Mouse (Mus musculus) ES-Bruce4 (cell line): ENCODE data around the gene Il27ra. TPM values are rescaled to one million over a fixed set of nuclear protein-coding genes. Genes with fewer than 3 reads are reported as not detected.

ENCODE experiments used
- H3K27ac ChIP-seq: 2 replicates; pipeline ENCODE4 v1.5.1; 2012; ENCODE audit warnings: low read length, inconsistent platforms; ENCODE audit not compliant: insufficient read depth
- H3K27me3 ChIP-seq: 2 replicates; pipeline ENCODE4 v1.6.1; 2012; ENCODE audit warnings: mild to moderate bottlenecking, low read length, inconsistent platforms; ENCODE audit not compliant: control insufficient read depth, poor library complexity, insufficient read depth, severe bottlenecking
- H3K36me3 ChIP-seq: 2 replicates; pipeline ENCODE4 v1.6.1; 2012; ENCODE audit warnings: inconsistent platforms, mild to moderate bottlenecking, low read length, moderate library complexity; ENCODE audit not compliant: control insufficient read depth, poor library complexity, insufficient read depth, severe bottlenecking
- H3K4me1 ChIP-seq: one replicate; pipeline ENCODE4 v1.8.1; 2011; ENCODE audit warnings: low read length; ENCODE audit not compliant: control insufficient read depth, insufficient read depth
- H3K4me3 ChIP-seq: 2 replicates; pipeline ENCODE4 v1.5.1; 2011; ENCODE audit warnings: low read depth, mild to moderate bottlenecking, low read length
- H3K9ac ChIP-seq: 2 replicates; pipeline ENCODE4 v1.6.1; 2012; ENCODE audit warnings: low read depth, mild to moderate bottlenecking, inconsistent platforms; ENCODE audit not compliant: poor library complexity, severe bottlenecking
- H3K9me3 ChIP-seq: replicated peaks from 2 replicates; pipeline ENCODE4 v1.6.1; 2012; ENCODE audit warnings: mild to moderate bottlenecking, low read length, inconsistent platforms; ENCODE audit not compliant: control insufficient read depth, poor library complexity, insufficient read depth, severe bottlenecking
- CTCF ChIP-seq: IDR thresholded peaks from one replicate; pipeline ENCODE4 v1.8.1; 2011; ENCODE audit warnings: low read depth, low read length
- EP300 ChIP-seq: IDR thresholded peaks from 2 replicates; pipeline ENCODE4 v1.6.1; 2011; ENCODE audit warnings: low read depth, low read length; ENCODE audit not compliant: insufficient read depth
- POLR2A ChIP-seq: IDR thresholded peaks from one replicate; pipeline ENCODE4 v1.8.1; 2011; ENCODE audit warnings: low read length; ENCODE audit not compliant: insufficient read depth
- polyA plus RNA-seq: library from polyadenylated mRNA; stranded (reverse); fragments of >200 nt; gene quantifications from 2 replicates; pipeline ENCODE4 v1.2.4, GENCODE M21; 2011; ENCODE audit warnings: low read depth; ENCODE audit not compliant: missing spikeins, insufficient read depth, insufficient read length

Il27ra gene
- polyA plus RNA-seq, 1 experiment: 0.61 TPM

GRCm38 (mm10) chr8:84067911-84068310, 25.5 kb upstream of the Il27ra start:
- Histone ChIP-seq H3K9ac (peak overlapping the region; percentile 14), H3K27ac (no peak overlapping the region), H3K9me3 (no peaks in the 10 kb centered on the region), H3K36me3 (no peaks in the 10 kb centered on the region), H3K4me1 (peaks cover 7% of the 10 kb centered on the region), H3K27me3 (no peaks in the 10 kb centered on the region), H3K4me3 (no peak overlapping the region)
- TF ChIP-seq EP300: no peak

GRCm38 (mm10) chr8:84067047-84067573, 24.7 kb upstream of the Il27ra start:
- H3K27ac ChIP-seq: no peak overlapping the region
- TF ChIP-seq POLR2A: peak; percentile 57
- no peak for TF ChIP-seq CTCF
- peaks cover 7% of the 10 kb centered on the region for H3K4me1 ChIP-seq
- no peaks in the 10 kb centered on the region for H3K27me3 ChIP-seq
- H3K9ac ChIP-seq: peak overlapping the region; percentile 79
- H3K9me3 ChIP-seq: no peaks in the 10 kb centered on the region
- no peaks in the 10 kb centered on the region for H3K36me3 ChIP-seq
- peak overlapping the region; percentile 54 for H3K4me3 ChIP-seq

- Histone ChIP-seq H3K36me3 (no peaks in the 10 kb centered on the region), H3K27me3 (no peaks in the 10 kb centered on the region), H3K9ac (peak within 1 kb of the TSS; percentile 80), H3K4me3 (peak within 1 kb of the TSS; percentile 74), H3K9me3 (no peaks in the 10 kb centered on the region), H3K4me1 (peaks cover 7% of the 10 kb centered on the region), H3K27ac (peak within 1 kb of the TSS; percentile 2; the same call in 1 of the 2 replicates)
- TF ChIP-seq CTCF (no peak), EP300 (no peak), POLR2A (no peak)
Measured at GRCm38 (mm10) chr8:84066291-84066930, 24.0 kb upstream of the Il27ra start, which contains the start of gene Rfx1. Rfx1 (plus strand) TSS chr8:84066834.

- H3K9me3 ChIP-seq: no peaks in the 10 kb centered on the region
- TF ChIP-seq CTCF: no peak
- TF ChIP-seq EP300: no peak
- no peak for TF ChIP-seq POLR2A
- peak overlapping the region; percentile 80 for H3K9ac ChIP-seq
- H3K36me3 ChIP-seq: no peaks in the 10 kb centered on the region
- peaks cover 7% of the 10 kb centered on the region for H3K4me1 ChIP-seq
- H3K27ac ChIP-seq: no peak overlapping the region
- H3K4me3 ChIP-seq: peak overlapping the region; percentile 74
- H3K27me3 ChIP-seq: no peaks in the 10 kb centered on the region
Measured at GRCm38 (mm10) chr8:84065457-84066072, 23.2 kb upstream of the Il27ra start.

GRCm38 (mm10) chr8:84065037-84065436, 22.6 kb upstream of the Il27ra start, which contains the start of gene Gm10643:
Gm10643 (minus strand) TSS chr8:84065137.
- Histone ChIP-seq H3K27me3 (no peaks in the 10 kb centered on the region), H3K36me3 (no peaks in the 10 kb centered on the region), H3K4me1 (peaks cover 7% of the 10 kb centered on the region), H3K9ac (peak within 1 kb of the TSS; percentile 80), H3K9me3 (no peaks in the 10 kb centered on the region), H3K4me3 (peak within 1 kb of the TSS; percentile 74), H3K27ac (0 out of 2 replicates have a peak within 1 kb of the TSS, but pooled peaks have one; percentile 2)
- TF ChIP-seq POLR2A: no peak
- TF ChIP-seq CTCF: no peak
- TF ChIP-seq EP300: no peak
